Mouse (Mus musculus): ENCODE results near the gene Vmn1r214.

- TF ChIP-seq CTCF (IDR thresholded peaks at IDR 0.05; ENCODE audit: low read depth, low read length) = no peak
- TF ChIP-seq GATA1 (IDR thresholded peaks at IDR 0.05; ENCODE audit: borderline replicate concordance, low read length) = no peak
- TF ChIP-seq POLR2AphosphoS5 (IDR thresholded peaks at IDR 0.05; ENCODE audit: insufficient replicate concordance, low read depth, low read length) = no peak
- TF ChIP-seq TAL1 (conservative IDR thresholded peaks at IDR 0.05; ENCODE audit: low read depth, low read length) = no peak
- no peak for TF ChIP-seq GATA2 (IDR thresholded peaks at IDR 0.05; ENCODE audit: borderline replicate concordance, low read depth, low read length)
These were observed 39.1 kb downstream of the Vmn1r214 start for GRCm38 (mm10) chr13:23069312-23069711.

Measured in G1E (cell line).